In the genomic region with DNA sequence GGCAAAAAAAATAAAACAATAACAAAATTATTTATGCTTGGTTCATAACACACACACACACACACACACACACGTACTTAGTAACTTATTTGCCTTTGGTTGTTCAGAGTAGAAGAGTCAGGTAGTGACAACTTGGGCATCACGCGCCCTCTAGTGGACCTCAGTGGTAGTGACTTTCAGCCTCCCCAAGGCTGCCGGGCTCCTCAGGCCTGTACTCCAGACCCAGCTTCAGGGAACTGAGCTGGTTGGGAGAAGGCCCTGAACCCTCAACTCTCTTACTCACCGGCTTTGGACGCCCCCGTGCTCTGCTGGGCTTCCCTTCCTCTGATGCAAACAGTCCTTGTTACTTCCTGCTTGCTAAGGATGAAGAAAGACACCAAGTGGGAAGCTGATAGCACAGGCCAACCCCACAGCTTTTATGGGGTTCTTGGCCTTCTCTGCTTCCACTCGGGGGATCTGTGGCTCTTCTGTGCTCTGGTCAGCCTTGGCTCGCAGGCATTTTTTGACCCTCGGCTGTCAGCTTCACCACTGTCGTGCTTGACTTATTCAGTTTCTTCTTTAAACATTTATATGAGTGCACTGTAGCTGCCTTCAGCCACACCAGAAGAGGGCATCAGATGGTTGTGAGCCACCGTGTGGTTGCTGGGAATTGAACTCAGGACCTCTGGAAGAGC, we compare ENCODE assay signal across 8 mouse cellular contexts. TPM values are rescaled to one million over a fixed set of nuclear protein-coding genes. Genes with fewer than 3 reads are reported as not detected.
DNase-seq lines count a peak whose midpoint lies in the region; ATAC-seq lines count a peak whose summit lies in the region.

No protein-coding gene starts in this region.

- H3K27me3 ChIP-seq in intestine, embryonic 16.5 days (replicated peaks; ENCODE audit: control insufficient read depth, insufficient read depth, low read length): no peaks in the 10 kb centered on the region
- H3K27me3 ChIP-seq in limb, embryonic 12.5 days: no peaks in the 10 kb centered on the region
- no peaks in the 10 kb centered on the region for H3K27me3 ChIP-seq in midbrain, embryonic 13.5 days

- 10% methylated on average over 12 of the region's 12 CpGs for WGBS in intestine, embryonic 16.5 days
- 9% methylated on average over 12 of the region's 12 CpGs for WGBS in limb, embryonic 12.5 days
- 14% methylated on average over 12 of the region's 12 CpGs for WGBS in midbrain, embryonic 13.5 days

- H3K4me3 ChIP-seq in intestine, embryonic 16.5 days (ENCODE audit: low read length): no peak overlapping the region
- no peak overlapping the region for H3K4me3 ChIP-seq in limb, embryonic 12.5 days (replicated peaks)
- H3K4me3 ChIP-seq in midbrain, embryonic 13.5 days (replicated peaks): no peak overlapping the region

- peak; percentile 60 for DNase-seq in ovary, adult 18-20 months (ENCODE audit: low spot score)
- no peak for DNase-seq in ovary, postnatal 10 days (ENCODE audit: low spot score)
- peak; percentile 89 for DNase-seq in embryo, embryonic 9.5 days (ENCODE audit: extremely low spot score)
- DNase-seq in gastrocnemius, postnatal 4 days (ENCODE audit: low spot score in 2 of 2): peak; percentile 79 to 83
- peak; percentile 83 for DNase-seq in spleen, adult 12 weeks (ENCODE audit: low spot score)

- H3K9ac ChIP-seq in intestine, embryonic 16.5 days (ENCODE audit: low read depth, low read length): no peak overlapping the region
- H3K9ac ChIP-seq in limb, embryonic 12.5 days (replicated peaks): no peak overlapping the region
- 0 out of 2 replicates have a peak overlapping the region, but pooled peaks have one; percentile 4 for H3K9ac ChIP-seq in midbrain, embryonic 13.5 days (replicated peaks)

- no peak overlapping the region for H3K4me2 ChIP-seq in intestine, embryonic 16.5 days (ENCODE audit: low read depth, low read length)
- H3K4me2 ChIP-seq in limb, embryonic 12.5 days: no peak overlapping the region
- H3K4me2 ChIP-seq in midbrain, embryonic 13.5 days (replicated peaks): no peak overlapping the region

- ATAC-seq in intestine, embryonic 16.5 days: peak; percentile 88
- ATAC-seq in limb, embryonic 12.5 days (ENCODE audit: insufficient number of reproducible peaks, insufficient read depth, low FRiP score, low TSS enrichment, low read depth): peak; percentile 39
- peak; percentile 88 for ATAC-seq in midbrain, embryonic 13.5 days

- H3K36me3 ChIP-seq in intestine, embryonic 16.5 days (ENCODE audit: control insufficient read depth, insufficient read depth, low read length): no peaks in the 10 kb centered on the region
- no peaks in the 10 kb centered on the region for H3K36me3 ChIP-seq in limb, embryonic 12.5 days
- H3K36me3 ChIP-seq in midbrain, embryonic 13.5 days: no peaks in the 10 kb centered on the region

- H3K27ac ChIP-seq in intestine, embryonic 16.5 days (ENCODE audit: low read length): no peak overlapping the region
- H3K27ac ChIP-seq in limb, embryonic 12.5 days: 0 out of 2 replicates have a peak overlapping the region, but pooled peaks have one; percentile 46
- no peak overlapping the region for H3K27ac ChIP-seq in midbrain, embryonic 13.5 days

- H3K4me1 ChIP-seq in intestine, embryonic 16.5 days (ENCODE audit: control insufficient read depth, insufficient read depth, low read length): 0 out of 2 replicates have a peak, but pooled peaks cover 2% of the 10 kb centered on the region
- peaks cover 7% of the 10 kb centered on the region for H3K4me1 ChIP-seq in limb, embryonic 12.5 days (replicated peaks)
- H3K4me1 ChIP-seq in midbrain, embryonic 13.5 days (replicated peaks): no peaks in the 10 kb centered on the region

- H3K9me3 ChIP-seq in intestine, embryonic 16.5 days (ENCODE audit: control insufficient read depth, low read length): no peaks in the 10 kb centered on the region
- H3K9me3 ChIP-seq in limb, embryonic 12.5 days: no peaks in the 10 kb centered on the region
- H3K9me3 ChIP-seq in midbrain, embryonic 13.5 days: no peaks in the 10 kb centered on the region

RNA-seq across cellular contexts. Expression of gene Scyl1, which starts 15.4 kb away (rescaled TPM):
- 10 to 100 TPM; 71.7 to 75.6 TPM for total RNA-seq in gastrocnemius, postnatal 4 days (2021)
- 58.9 and 64.3 TPM in 2 replicates for polyA plus RNA-seq in intestine, embryonic 16.5 days (2015; fragmentation: Nextera tagmentation; extraction: Ambion mirVana)
- polyA plus RNA-seq in limb, embryonic 12.5 days (2016; fragmentation: Nextera tagmentation; extraction: Ambion mirVana): 74.9 and 78.0 TPM in 2 replicates
- polyA plus RNA-seq in midbrain, embryonic 13.5 days (2015; fragmentation: Nextera tagmentation; extraction: Ambion mirVana): 64.9 and 70.0 TPM in 2 replicates

RNA-seq across cellular contexts. Expression of gene Ltbp3, which starts 45.9 kb away (rescaled TPM):
- total RNA-seq in gastrocnemius, postnatal 4 days (2021): 100 to 1,000 TPM; 116 to 137 TPM
- polyA plus RNA-seq in intestine, embryonic 16.5 days (2015; fragmentation: Nextera tagmentation; extraction: Ambion mirVana): 14.0 and 20.8 TPM in 2 replicates
- polyA plus RNA-seq in limb, embryonic 12.5 days (2016; fragmentation: Nextera tagmentation; extraction: Ambion mirVana): 17.0 and 30.3 TPM in 2 replicates
- 7.1 and 9.5 TPM in 2 replicates for polyA plus RNA-seq in midbrain, embryonic 13.5 days (2015; fragmentation: Nextera tagmentation; extraction: Ambion mirVana)

RNA-seq across cellular contexts. Expression of gene Fam89b, which starts 57.1 kb away (rescaled TPM):
- total RNA-seq in gastrocnemius, postnatal 4 days (2021): 10 to 100 TPM; 58.8 to 59.1 TPM
- 56.6 and 57.8 TPM in 2 replicates for polyA plus RNA-seq in intestine, embryonic 16.5 days (2015; fragmentation: Nextera tagmentation; extraction: Ambion mirVana)
- polyA plus RNA-seq in limb, embryonic 12.5 days (2016; fragmentation: Nextera tagmentation; extraction: Ambion mirVana): 140 and 143 TPM in 2 replicates
- polyA plus RNA-seq in midbrain, embryonic 13.5 days (2015; fragmentation: Nextera tagmentation; extraction: Ambion mirVana): 179 and 197 TPM in 2 replicates
